Mouse (Mus musculus) cerebellum, adult 2 months (tissue): ENCODE data around the gene Il17rc. TPM values are rescaled to one million over a fixed set of nuclear protein-coding genes. Genes with fewer than 3 reads are reported as not detected.

Experiments
- DNase-seq, 2 experiments: peaks; one replicate each; pipeline ENCODE4 v3.0.0; 2021
- H3K27ac ChIP-seq: fragments of 200-500 bp; 2 replicates; pipeline ENCODE4 v1.5.1; 2012; ENCODE audit warnings: low read length, control low read depth, inconsistent platforms; ENCODE audit not compliant: insufficient read depth
- H3K27me3 ChIP-seq: fragments of 200-500 bp; 2 replicates; pipeline ENCODE4 v1.6.1; 2012; ENCODE audit warnings: inconsistent platforms, mild to moderate bottlenecking, low read length, moderate library complexity; ENCODE audit not compliant: control insufficient read depth, insufficient read depth
- H3K4me1 ChIP-seq: fragments of 200-500 bp; 2 replicates; pipeline ENCODE4 v1.6.1; 2011; ENCODE audit warnings: low read length; ENCODE audit not compliant: control insufficient read depth, insufficient read depth
- H3K4me3 ChIP-seq: fragments of 200-500 bp; replicated peaks from 2 replicates; pipeline ENCODE3; 2011; ENCODE audit warnings: mild to moderate bottlenecking, low read depth, low read length, control low read depth; ENCODE audit not compliant: insufficient read depth
- CTCF ChIP-seq: fragments of 200-500 bp; IDR thresholded peaks from 2 replicates; pipeline ENCODE4 v1.5.1; 2011; ENCODE audit warnings: low read depth, mild to moderate bottlenecking, control low read depth, low read length, moderate library complexity, borderline replicate concordance; ENCODE audit not compliant: insufficient read depth
- POLR2A ChIP-seq: fragments of 200-500 bp; IDR thresholded peaks from 2 replicates; pipeline ENCODE4 v1.6.1; 2011; ENCODE audit warnings: low read length, control low read depth, borderline replicate concordance; ENCODE audit not compliant: insufficient read depth
- WGBS: fragments of 180-500 bp; shearing (Covaris S2); methylation state at CpG from one replicate; pipeline ENCODE4 v1.1.7; 2018; 5-methylcytosine and 5-hydroxymethylcytosine counted together
- polyA plus RNA-seq: library from polyadenylated mRNA; depleted of rRNA; stranded (reverse); fragments of >200 nt; gene quantifications from 2 replicates; pipeline ENCODE4 v1.2.3, GENCODE M21; 2012

Gene Il17rc
- polyA plus RNA-seq, 1 experiment: 6.6 TPM

- WGBS: 86% methylated on average over 6 of the region's 6 CpGs
- no peak for TF ChIP-seq CTCF
- TF ChIP-seq POLR2A: no peak
Observed at GRCm38 (mm10) chr6:113473715-113474114, 2.5 kb downstream of the Il17rc start.

GRCm38 (mm10) chr6:113477353-113477752 lies 6.1 kb downstream of the Il17rc start:
- no peak overlapping the region for H3K4me3 ChIP-seq
- H3K27ac ChIP-seq: no peak overlapping the region
- DNase-seq: no peak
- 56% methylated on average over 7 of the region's 7 CpGs for WGBS
- H3K4me1 ChIP-seq: peaks cover 10% of the 10 kb centered on the region
- H3K27me3 ChIP-seq: no peaks in the 10 kb centered on the region
- TF ChIP-seq POLR2A (no peak), CTCF (no peak)

More at GRCm38 (mm10) chr6:113473715-113474114, 2.5 kb downstream of the Il17rc start:
- Histone ChIP-seq H3K4me3 (no peak overlapping the region), H3K4me1 (peaks cover 12% of the 10 kb centered on the region; the same call in 1 of the 2 replicates), H3K27ac (no peak overlapping the region), H3K27me3 (no peaks in the 10 kb centered on the region)
- no peak for DNase-seq

DNA sequence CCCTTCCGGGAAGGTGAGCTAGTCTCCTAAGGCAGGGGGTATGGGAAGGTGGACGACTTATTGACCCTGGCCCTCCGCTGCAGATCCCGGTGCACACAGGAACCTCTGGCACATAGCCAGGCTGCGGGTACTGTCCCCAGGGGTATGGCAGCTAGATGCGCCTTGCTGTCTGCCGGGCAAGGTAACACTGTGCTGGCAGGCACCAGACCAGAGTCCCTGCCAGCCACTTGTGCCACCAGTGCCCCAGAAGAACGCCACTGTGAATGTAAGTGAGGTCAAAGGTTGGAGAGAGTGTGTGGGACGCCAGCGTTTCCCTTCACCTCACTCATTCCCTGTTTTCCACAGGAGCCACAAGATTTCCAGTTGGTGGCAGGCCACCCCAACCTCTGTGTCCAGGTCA lies 7.7 kb downstream of the Il17rc start:
- H3K4me3 ChIP-seq: no peak overlapping the region
- H3K27me3 ChIP-seq: no peaks in the 10 kb centered on the region
- peaks cover 10% of the 10 kb centered on the region for H3K4me1 ChIP-seq
- WGBS: 54% methylated on average over 10 of the region's 10 CpGs
- no peak overlapping the region for H3K27ac ChIP-seq
- DNase-seq: no peak
- TF ChIP-seq POLR2A (no peak), CTCF (no peak)

DNA sequence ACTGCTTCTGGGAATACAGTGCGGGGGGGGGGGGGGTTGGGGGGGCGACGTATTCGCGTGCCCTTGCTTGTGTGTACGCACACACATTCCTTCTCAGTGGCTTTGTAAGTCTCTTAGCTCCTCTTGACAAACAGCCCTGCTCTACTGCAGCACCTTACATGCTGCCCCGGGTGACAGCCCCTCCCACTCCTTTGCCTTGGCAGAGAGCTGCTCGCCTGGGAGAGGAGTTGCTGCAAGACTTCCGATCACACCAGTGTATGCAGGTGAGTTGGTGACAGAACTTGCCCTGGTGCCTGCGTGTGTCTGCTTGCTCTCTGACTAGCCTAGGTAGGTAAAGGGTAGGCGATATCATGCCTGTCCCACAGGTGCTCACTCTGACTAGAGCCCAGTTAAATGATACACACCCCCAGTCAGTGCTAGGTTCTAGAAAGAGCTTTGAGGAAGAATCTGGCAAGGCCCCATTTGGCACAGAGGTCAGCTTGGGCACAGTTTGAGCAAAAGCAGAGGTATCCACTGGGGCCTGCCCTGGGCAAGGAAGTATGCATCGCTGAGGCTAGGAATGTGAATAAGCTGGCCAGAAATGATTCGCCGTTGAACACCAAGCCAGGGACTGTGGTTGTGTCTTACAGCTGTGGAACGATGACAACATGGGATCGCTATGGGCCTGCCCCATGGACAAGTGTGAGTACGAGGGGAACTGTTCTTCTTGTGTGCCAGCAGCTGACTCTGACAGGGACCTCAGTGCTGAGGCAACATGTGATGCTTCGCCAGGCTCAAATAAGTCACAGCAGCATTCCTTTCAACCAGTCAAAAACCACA lies 9.5 kb downstream of the Il17rc start:
- Histone ChIP-seq H3K27me3 (no peaks in the 10 kb centered on the region), H3K4me3 (no peak overlapping the region), H3K27ac (no peak overlapping the region), H3K4me1 (peaks cover 15% of the 10 kb centered on the region)
- WGBS: 52% methylated on average over 18 of the region's 18 CpGs
- DNase-seq: peak in 1 of 2 experiments; percentile 33
- TF ChIP-seq CTCF: no peak
- no peak for TF ChIP-seq POLR2A

GRCm38 (mm10) chr6:113482477-113483099 lies 11.4 kb downstream of the Il17rc start:
- peak; percentile 29; the same call in 1 of the 2 replicates for TF ChIP-seq CTCF
- no peak for TF ChIP-seq POLR2A
- peaks cover 17% of the 10 kb centered on the region for H3K4me1 ChIP-seq
- peak; percentile 78 to 83 for DNase-seq
- peak overlapping the region; percentile 94 for H3K4me3 ChIP-seq
- H3K27me3 ChIP-seq: no peaks in the 10 kb centered on the region
- under 1% methylated on average over 65 of the region's 65 CpGs for WGBS
- peak overlapping the region; percentile 70 for H3K27ac ChIP-seq

DNA sequence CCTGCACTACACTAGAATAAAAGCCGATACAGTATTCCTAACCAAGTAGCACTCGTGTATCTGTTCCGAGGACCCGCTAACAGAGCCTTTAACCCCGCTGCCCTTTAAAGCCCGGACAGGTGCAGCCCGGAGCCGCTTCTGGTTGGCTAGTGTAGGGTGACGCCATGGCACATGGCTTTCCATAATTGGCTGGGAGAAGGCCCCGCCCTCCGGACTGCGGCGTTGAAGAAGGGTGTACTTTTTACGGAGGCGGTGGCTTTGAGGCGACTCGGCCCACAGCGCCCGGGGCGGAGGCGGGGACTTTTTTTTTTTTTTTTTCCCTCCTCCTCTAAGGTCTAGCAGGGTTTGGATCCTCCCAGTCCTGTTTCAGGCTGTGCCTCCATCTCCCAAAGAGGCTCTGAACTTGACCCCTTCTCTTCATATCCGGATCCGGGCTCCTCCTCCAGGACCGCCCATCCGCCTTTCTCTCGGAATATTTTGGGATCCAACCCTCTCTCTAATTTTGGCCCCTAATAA lies 11.9 kb downstream of the Il17rc start, which contains the start of gene Creld1:
Gene Creld1, plus strand, starts transcription at position 198 of the 516 bp plus-strand sequence.
- Histone ChIP-seq H3K27ac (peak within 1 kb of the TSS; percentile 96), H3K27me3 (no peaks in the 10 kb centered on the region), H3K4me1 (peaks cover 17% of the 10 kb centered on the region), H3K4me3 (peak within 1 kb of the TSS; percentile 94)
- peak; percentile 97 to 99 for DNase-seq
- TF ChIP-seq CTCF (no peak), POLR2A (peak; percentile 80; the same call in 1 of the 2 replicates)
- WGBS: under 1% methylated on average over 26 of the region's 26 CpGs

GRCm38 (mm10) chr6:113483729-113484128 lies 12.5 kb downstream of the Il17rc start:
- Histone ChIP-seq H3K27ac (peak overlapping the region; percentile 96), H3K4me3 (peak overlapping the region; percentile 94), H3K4me1 (peaks cover 17% of the 10 kb centered on the region), H3K27me3 (no peaks in the 10 kb centered on the region)
- TF ChIP-seq POLR2A (no peak), CTCF (no peak)
- peak; percentile 58 to 63 for DNase-seq
- 1% methylated on average over 10 of the region's 10 CpGs for whole genome bisulfite sequencing
